Mouse (Mus musculus): ENCODE measurements around the gene Nav3.
A peak's percentile ranks its signal among the peaks of the same experiment; 100 is the strongest.

Gene Nav3

GRCm38 (mm10) chr10:109667453-109667852 is 788.6 kb downstream of the Nav3 start:
- DNase-seq (ENCODE audit: low spot score) = no peak

GRCm38 (mm10) chr10:109664629-109665317 is 791.2 kb downstream of the Nav3 start:
- peak; percentile 4 for DNase-seq (ENCODE audit: low spot score)

- DNase-seq (ENCODE audit: low spot score) = no peak
Observed at GRCm38 (mm10) chr10:109651516-109651915, 804.5 kb downstream of the Nav3 start.

GRCm38 (mm10) chr10:109643598-109643997 is 812.4 kb downstream of the Nav3 start:
- no peak for DNase-seq (ENCODE audit: low spot score)

- no peak for DNase-seq (ENCODE audit: low spot score)
Observed at GRCm38 (mm10) chr10:109641806-109642205, 814.2 kb downstream of the Nav3 start.

- no peak for DNase-seq (ENCODE audit: low spot score)
Observed at GRCm38 (mm10) chr10:109637702-109638101, 818.3 kb downstream of the Nav3 start.
